Mouse (Mus musculus) heart, embryonic 11.5 days (tissue): Measurements from ENCODE around the gene Fadd. TPM values are rescaled to one million over a fixed set of nuclear protein-coding genes. Genes with fewer than 3 reads are reported as not detected.
A peak's percentile ranks its signal among the peaks of the same experiment; 100 is the strongest.

Experiments
- ATAC-seq: fragments of 200-750 bp; cut with Nextera tagmentation; replicated peaks from 2 replicates; pipeline ENCODE4 v1.8.0; 2017; ENCODE audit warnings: moderate library complexity; ENCODE audit not compliant: insufficient number of reproducible peaks, low FRiP score, low TSS enrichment
- H3K27ac ChIP-seq: fragments of 300-500 bp; sonication (generic); 2 replicates; pipeline ENCODE4 v1.5.1; 2014; ENCODE audit warnings: mild to moderate bottlenecking, low read depth, low read length
- H3K27me3 ChIP-seq: fragments of 300-500 bp; sonication (generic); 2 replicates; pipeline ENCODE4 v1.6.1; 2014; ENCODE audit warnings: mild to moderate bottlenecking, low read length, mixed read lengths; ENCODE audit not compliant: control insufficient read depth, insufficient read depth
- H3K36me3 ChIP-seq: fragments of 300-500 bp; sonication (generic); 2 replicates; pipeline ENCODE4 v1.6.1; 2014; ENCODE audit warnings: mild to moderate bottlenecking, low read length, moderate library complexity, mixed read lengths; ENCODE audit not compliant: control insufficient read depth, insufficient read depth
- H3K4me1 ChIP-seq: fragments of 300-500 bp; sonication (generic); 2 replicates; pipeline ENCODE4 v1.6.1; 2014; ENCODE audit warnings: low read length; ENCODE audit not compliant: control insufficient read depth, insufficient read depth
- H3K4me2 ChIP-seq: fragments of 300-500 bp; sonication (generic); 2 replicates; pipeline ENCODE4 v1.6.1; 2014; ENCODE audit warnings: mild to moderate bottlenecking, moderate library complexity
- H3K4me3 ChIP-seq: fragments of 300-500 bp; sonication (generic); 2 replicates; pipeline ENCODE4 v1.5.1; 2014; ENCODE audit warnings: low read depth, low read length
- H3K9ac ChIP-seq: fragments of 300-500 bp; sonication (generic); 2 replicates; pipeline ENCODE4 v1.6.1; 2014; ENCODE audit warnings: mild to moderate bottlenecking, low read depth, low read length, moderate library complexity
- H3K9me3 ChIP-seq: fragments of 300-500 bp; sonication (generic); replicated peaks from 2 replicates; pipeline ENCODE4 v1.6.1; 2016; ENCODE audit warnings: low read length; ENCODE audit not compliant: control insufficient read depth
- WGBS: fragments of 180-500 bp; shearing (Covaris S2); extraction: QIAGEN DNeasy Blood & Tissue Kit; methylation state at CpG from one replicate; pipeline ENCODE4 v1.1.7; 2014; ENCODE audit not compliant: insufficient replicate concordance; 5-methylcytosine and 5-hydroxymethylcytosine counted together
- polyA plus RNA-seq: library from polyadenylated mRNA; unstranded; fragments of >200 nt; fragmentation: Nextera tagmentation; extraction: Ambion mirVana; gene quantifications from 2 replicates; pipeline ENCODE4 v1.2.1, GENCODE M21; 2014

The Fadd gene
- polyA plus RNA-seq, 1 experiment from 2014 or later: 12.0 TPM

GRCm38 (mm10) chr7:144566921-144567682 lies 15.2 kb downstream of the Fadd start:
- Histone ChIP-seq H3K9me3 (no peaks in the 10 kb centered on the region), H3K4me1 (no peaks in the 10 kb centered on the region), H3K27me3 (0 out of 2 replicates have a peak, but pooled peaks cover 2% of the 10 kb centered on the region), H3K36me3 (no peaks in the 10 kb centered on the region), H3K9ac (no peak overlapping the region), H3K4me2 (no peak overlapping the region), H3K4me3 (no peak overlapping the region), H3K27ac (no peak overlapping the region)
- 68% methylated on average over 3 of the region's 3 CpGs for WGBS
- ATAC-seq: no peak

GRCm38 (mm10) chr7:144563456-144564155 lies 18.7 kb downstream of the Fadd start:
- H3K4me3 ChIP-seq: no peak overlapping the region
- WGBS: 65% methylated on average over 9 of the region's 9 CpGs
- H3K9me3 ChIP-seq: no peaks in the 10 kb centered on the region
- H3K27me3 ChIP-seq: no peaks in the 10 kb centered on the region
- ATAC-seq: no peak
- H3K4me1 ChIP-seq: no peaks in the 10 kb centered on the region
- H3K4me2 ChIP-seq: no peak overlapping the region
- no peak overlapping the region for H3K27ac ChIP-seq
- no peak overlapping the region for H3K9ac ChIP-seq
- H3K36me3 ChIP-seq: no peaks in the 10 kb centered on the region

GRCm38 (mm10) chr7:144562016-144562415 lies 20.2 kb downstream of the Fadd start:
- H3K27ac ChIP-seq: no peak overlapping the region
- no peaks in the 10 kb centered on the region for H3K27me3 ChIP-seq
- H3K4me2 ChIP-seq: no peak overlapping the region
- no peak overlapping the region for H3K4me3 ChIP-seq
- no peaks in the 10 kb centered on the region for H3K36me3 ChIP-seq
- no peaks in the 10 kb centered on the region for H3K4me1 ChIP-seq
- no peak overlapping the region for H3K9ac ChIP-seq
- 11% methylated on average over 3 of the region's 3 CpGs for WGBS
- ATAC-seq: no peak
- no peaks in the 10 kb centered on the region for H3K9me3 ChIP-seq

DNA sequence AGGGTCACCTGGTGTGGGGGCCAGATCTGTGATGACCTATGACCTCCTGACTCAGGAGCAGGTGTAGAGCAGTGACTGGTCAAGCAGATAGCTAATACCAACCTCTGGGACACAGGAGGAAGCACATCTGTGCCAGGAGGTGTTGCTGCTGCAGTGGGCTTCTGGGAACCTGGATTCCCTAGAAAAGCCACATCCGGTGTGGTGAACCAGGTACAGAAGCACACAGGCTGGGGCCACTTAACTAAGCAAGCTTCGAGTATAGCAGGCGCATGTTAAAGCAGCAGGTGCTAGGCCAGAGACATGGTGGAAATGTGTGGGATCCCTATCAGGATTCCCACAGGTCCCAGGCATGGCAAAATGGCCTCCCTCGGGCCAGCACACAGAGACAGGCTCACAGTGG lies 21.7 kb downstream of the Fadd start:
- Histone ChIP-seq H3K27me3 (no peaks in the 10 kb centered on the region), H3K4me3 (no peak overlapping the region), H3K27ac (no peak overlapping the region), H3K4me1 (no peaks in the 10 kb centered on the region), H3K4me2 (no peak overlapping the region), H3K9ac (no peak overlapping the region), H3K36me3 (no peaks in the 10 kb centered on the region), H3K9me3 (no peaks in the 10 kb centered on the region)
- ATAC-seq: no peak
- 79% methylated on average over 4 of the region's 4 CpGs for WGBS

- Histone ChIP-seq H3K27me3 (no peaks in the 10 kb centered on the region), H3K9ac (no peak overlapping the region), H3K4me1 (no peaks in the 10 kb centered on the region), H3K9me3 (no peaks in the 10 kb centered on the region), H3K4me3 (no peak overlapping the region), H3K4me2 (no peak overlapping the region), H3K36me3 (no peaks in the 10 kb centered on the region), H3K27ac (no peak overlapping the region)
- WGBS: 57% methylated on average over 6 of the region's 6 CpGs
- no peak for ATAC-seq
Observed at GRCm38 (mm10) chr7:144558552-144558951, 23.7 kb downstream of the Fadd start.

DNA sequence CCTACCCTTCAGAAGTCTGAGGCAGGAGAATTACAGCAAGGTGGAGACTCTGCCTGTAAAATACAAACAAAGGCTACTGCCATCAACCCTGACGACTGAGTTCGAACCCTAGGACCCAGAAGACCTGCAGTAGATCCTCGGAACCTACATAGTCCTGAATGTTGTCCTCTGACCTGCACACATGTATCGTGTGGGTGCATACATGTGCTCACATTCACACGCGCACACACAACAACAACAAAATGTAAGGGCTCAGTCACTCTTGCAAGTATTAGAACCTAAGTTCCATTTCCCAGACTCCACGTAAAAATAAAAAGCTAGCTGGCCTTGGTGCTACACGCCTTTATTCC lies 28.2 kb downstream of the Fadd start:
- H3K4me1 ChIP-seq: peaks cover 21% of the 10 kb centered on the region
- no peaks in the 10 kb centered on the region for H3K9me3 ChIP-seq
- H3K4me2 ChIP-seq: peak overlapping the region; percentile 89
- no peaks in the 10 kb centered on the region for H3K27me3 ChIP-seq
- peak overlapping the region; percentile 87 for H3K4me3 ChIP-seq
- ATAC-seq: no peak
- H3K27ac ChIP-seq: no peak overlapping the region
- 28% methylated on average over 8 of the region's 8 CpGs for WGBS
- H3K36me3 ChIP-seq: peaks cover 15% of the 10 kb centered on the region
- peak overlapping the region; percentile 76 for H3K9ac ChIP-seq

DNA sequence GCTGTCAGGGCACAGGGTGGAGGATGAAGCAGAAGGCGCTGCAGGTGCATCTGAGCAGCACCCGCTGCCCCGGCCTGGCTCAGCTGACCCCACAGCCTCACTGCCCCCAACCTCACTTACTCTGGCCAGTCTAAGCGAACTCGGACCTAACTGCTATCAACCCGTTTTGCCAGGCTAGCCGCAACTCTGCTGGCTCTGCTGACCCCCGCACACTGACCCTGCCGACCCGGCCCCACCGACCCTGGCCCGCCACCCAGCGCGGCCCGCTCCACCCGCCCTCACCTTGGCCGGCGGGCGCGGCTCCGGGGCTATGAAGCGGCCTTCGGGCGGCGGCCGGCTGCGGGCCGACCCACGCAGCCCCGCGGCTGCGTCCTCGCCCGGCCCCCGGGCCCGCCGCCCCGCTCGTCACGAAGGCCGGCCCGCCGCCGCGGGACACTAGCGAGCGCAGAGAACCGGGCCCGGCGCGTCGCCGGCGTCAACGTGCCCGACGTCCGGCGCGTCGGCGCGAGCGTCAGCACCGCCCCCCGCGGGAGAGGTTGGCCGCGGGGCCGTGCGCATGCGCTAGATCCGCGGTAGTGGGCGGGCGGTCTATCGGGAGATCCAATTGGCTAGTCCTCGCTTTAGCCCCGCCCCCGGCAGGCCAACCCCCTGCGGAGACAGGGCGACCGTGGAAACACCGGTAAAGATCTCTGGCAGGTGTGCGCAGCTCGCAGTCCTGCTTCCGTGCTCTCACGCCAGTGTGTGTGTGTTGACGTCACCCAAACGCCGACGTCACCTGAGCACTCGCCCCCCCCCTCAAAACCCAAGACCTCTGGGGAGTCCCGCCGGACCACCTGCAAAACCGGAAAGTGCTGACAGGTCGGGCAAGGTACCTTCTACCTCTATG lies 28.8 kb downstream of the Fadd start, which contains the start of gene Ppfia1:
Gene Ppfia1 (minus strand): TSS at position 493 of the 886 bp plus-strand sequence.
- peak; percentile 94 for ATAC-seq
- Histone ChIP-seq H3K4me3 (peak within 1 kb of the TSS; percentile 87), H3K9me3 (no peaks in the 10 kb centered on the region), H3K4me1 (peaks cover 21% of the 10 kb centered on the region), H3K36me3 (peaks cover 18% of the 10 kb centered on the region), H3K4me2 (peak within 1 kb of the TSS; percentile 89), H3K27me3 (no peaks in the 10 kb centered on the region), H3K9ac (peak within 1 kb of the TSS; percentile 93), H3K27ac (no peak within 1 kb of the TSS)
- WGBS: under 1% methylated on average over 96 of the region's 97 CpGs

GRCm38 (mm10) chr7:144552274-144552673 lies 30.0 kb downstream of the Fadd start:
- Histone ChIP-seq H3K27ac (no peak overlapping the region), H3K27me3 (no peaks in the 10 kb centered on the region), H3K4me2 (peak overlapping the region; percentile 89), H3K9ac (peak overlapping the region; percentile 93), H3K4me1 (peaks cover 21% of the 10 kb centered on the region), H3K4me3 (peak overlapping the region; percentile 87), H3K36me3 (peaks cover 18% of the 10 kb centered on the region), H3K9me3 (no peaks in the 10 kb centered on the region)
- WGBS: 82% methylated on average over 8 of the region's 8 CpGs
- ATAC-seq: no peak
